Mouse (Mus musculus): Measurements from ENCODE around the gene Zscan21. TPM values are rescaled to one million over a fixed set of nuclear protein-coding genes. Genes with fewer than 3 reads are reported as not detected.

Gene Zscan21
- 113 and 118 TPM in 2 replicates for polyA plus RNA-seq (2015; fragmentation: Nextera tagmentation; extraction: Ambion mirVana)

DNA sequence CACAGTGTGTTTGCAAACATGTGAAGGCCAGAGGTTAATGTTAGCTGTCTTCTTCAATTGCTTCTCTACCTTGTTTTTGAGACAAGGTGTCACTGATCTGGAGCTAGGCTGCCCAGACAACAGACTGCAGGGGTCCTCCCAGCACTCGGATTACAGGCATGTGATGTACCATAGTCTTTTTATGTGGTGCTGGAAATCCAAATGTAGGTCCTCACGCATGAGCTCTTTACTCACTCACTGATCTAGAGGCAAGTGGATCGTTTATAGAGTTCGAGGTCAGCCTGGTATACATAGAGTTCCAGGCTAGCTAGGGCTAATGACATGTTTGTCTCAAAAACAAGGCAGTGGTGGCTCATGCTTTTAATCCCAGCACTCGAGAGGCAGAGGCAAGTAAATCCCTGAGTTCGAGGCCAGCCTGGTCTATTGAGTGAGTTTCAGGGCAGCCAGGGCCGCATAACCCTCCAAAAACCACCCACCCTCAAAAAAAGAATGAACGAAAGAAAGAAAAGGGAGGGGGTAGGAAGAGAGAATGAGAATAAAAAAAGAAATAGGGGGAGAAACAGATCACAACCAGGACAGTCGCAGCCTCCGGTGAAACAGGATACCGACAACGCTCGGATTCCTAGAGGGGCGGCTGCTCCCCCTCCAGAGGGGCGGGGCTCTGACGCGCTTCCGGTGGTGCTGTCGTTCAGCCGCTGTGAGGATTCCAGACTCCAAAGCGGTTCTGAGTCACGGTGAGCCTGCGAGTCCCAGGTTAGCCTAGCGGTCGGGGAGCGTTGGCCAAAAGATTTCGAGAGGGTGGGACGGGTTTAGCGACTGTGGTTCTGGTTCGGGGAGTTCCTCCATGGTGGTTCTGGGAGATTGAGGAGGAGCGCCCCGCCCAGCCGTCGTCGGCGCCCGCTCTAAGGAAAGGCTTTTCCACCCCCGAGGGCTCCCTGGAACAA, at the start of gene Zscan21:
Gene Zscan21 (plus strand): TSS at position 649 of the 944 bp plus-strand sequence.
- H3K4me2 ChIP-seq (replicated peaks): peak within 1 kb of the TSS; percentile 66
- peaks cover 24% of the 10 kb centered on the region for H3K4me1 ChIP-seq
- peak; percentile 98 for ATAC-seq (replicated peaks)
- WGBS: 7% methylated on average over 38 of the region's 38 CpGs
- no peaks in the 10 kb centered on the region for H3K9me3 ChIP-seq
- H3K27ac ChIP-seq (replicated peaks): peak within 1 kb of the TSS; percentile 93
- H3K27me3 ChIP-seq: no peaks in the 10 kb centered on the region
- H3K36me3 ChIP-seq: peaks cover 17% of the 10 kb centered on the region; the same call in 1 of the 2 replicates
- H3K9ac ChIP-seq (replicated peaks): peak within 1 kb of the TSS; percentile 79
- H3K4me3 ChIP-seq: peak within 1 kb of the TSS; percentile 60

DNA sequence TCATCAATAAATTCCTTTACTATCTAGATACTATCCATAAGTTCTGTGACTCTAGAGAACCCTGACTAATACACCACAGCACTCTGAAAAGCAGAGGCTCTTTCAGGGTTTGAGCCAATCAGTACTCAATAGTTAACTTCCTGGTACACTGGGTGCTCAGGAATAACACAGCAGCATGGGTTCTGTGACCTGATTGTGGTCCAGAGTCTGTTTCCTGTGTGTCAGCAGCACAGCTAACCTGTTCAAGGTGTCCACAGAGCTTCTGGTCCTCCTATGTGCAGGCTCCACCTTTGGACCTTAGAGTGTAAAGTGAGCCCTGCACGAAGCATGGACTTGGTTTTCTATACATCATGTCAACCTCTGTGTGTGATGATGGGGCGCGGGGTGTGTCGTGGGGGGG, 42.9 kb upstream of the Zscan21 start:
- H3K9me3 ChIP-seq: no peaks in the 10 kb centered on the region
- no peak overlapping the region for H3K4me2 ChIP-seq (replicated peaks)
- 96% methylated on average over 4 of the region's 4 CpGs for WGBS
- H3K27ac ChIP-seq (replicated peaks): no peak overlapping the region
- H3K27me3 ChIP-seq: no peaks in the 10 kb centered on the region
- H3K9ac ChIP-seq (replicated peaks): no peak overlapping the region
- H3K4me3 ChIP-seq: no peak overlapping the region
- H3K4me1 ChIP-seq: no peaks in the 10 kb centered on the region
- ATAC-seq (replicated peaks): no peak
- H3K36me3 ChIP-seq: no peaks in the 10 kb centered on the region

DNA sequence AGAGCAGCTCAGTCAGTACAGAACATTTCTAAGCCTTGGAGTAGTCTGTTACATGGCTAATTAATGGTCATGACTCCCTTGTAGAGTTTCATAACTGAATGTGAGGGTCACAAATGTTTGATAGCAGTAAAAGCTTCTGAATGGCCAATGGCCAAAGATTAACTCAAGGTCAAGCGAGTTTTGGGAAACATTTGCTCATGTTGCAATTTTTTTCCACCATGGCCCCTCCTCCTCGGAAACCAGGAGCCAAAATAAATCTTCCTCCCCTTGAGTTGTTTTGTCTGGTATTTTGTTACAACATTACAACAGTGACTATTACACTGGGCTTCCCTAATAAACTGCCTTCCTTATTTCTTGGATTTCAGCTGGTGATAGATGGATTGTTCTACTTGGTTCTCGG, 41.0 kb upstream of the Zscan21 start:
- Histone ChIP-seq H3K9ac (replicated peaks) (no peak overlapping the region), H3K27ac (replicated peaks) (no peak overlapping the region), H3K4me3 (no peak overlapping the region), H3K36me3 (no peaks in the 10 kb centered on the region), H3K4me1 (no peaks in the 10 kb centered on the region), H3K27me3 (no peaks in the 10 kb centered on the region), H3K9me3 (no peaks in the 10 kb centered on the region), H3K4me2 (replicated peaks) (no peak overlapping the region)
- no peak for ATAC-seq (replicated peaks)
- 81% methylated on average over 3 of the region's 3 CpGs for WGBS

DNA sequence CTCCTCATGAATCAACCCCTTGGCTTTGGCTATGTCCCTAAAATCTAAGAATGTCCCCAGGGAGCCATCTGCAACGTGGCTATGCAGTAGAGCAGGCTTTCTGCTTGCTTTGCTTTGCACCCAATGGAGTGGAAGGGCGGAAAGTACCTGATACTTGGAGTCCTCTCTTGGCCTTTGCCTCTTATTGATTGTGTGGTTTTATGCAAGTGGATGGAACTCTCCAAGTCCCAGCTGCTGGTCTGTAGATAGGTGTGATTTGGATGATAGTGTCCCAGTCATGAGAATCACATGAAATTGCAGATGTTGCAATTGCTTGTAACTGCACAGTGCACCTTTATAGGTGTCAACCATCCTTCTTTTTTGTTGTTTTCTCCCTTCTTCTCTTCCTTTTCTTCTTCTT, 40.6 kb upstream of the Zscan21 start:
- Histone ChIP-seq H3K4me2 (replicated peaks) (no peak overlapping the region), H3K4me3 (no peak overlapping the region), H3K9ac (replicated peaks) (no peak overlapping the region), H3K27me3 (no peaks in the 10 kb centered on the region), H3K27ac (replicated peaks) (no peak overlapping the region), H3K9me3 (no peaks in the 10 kb centered on the region), H3K36me3 (no peaks in the 10 kb centered on the region), H3K4me1 (no peaks in the 10 kb centered on the region)
- no peak for ATAC-seq (replicated peaks)
- 59% methylated on average over 2 of the region's 2 CpGs for WGBS

DNA sequence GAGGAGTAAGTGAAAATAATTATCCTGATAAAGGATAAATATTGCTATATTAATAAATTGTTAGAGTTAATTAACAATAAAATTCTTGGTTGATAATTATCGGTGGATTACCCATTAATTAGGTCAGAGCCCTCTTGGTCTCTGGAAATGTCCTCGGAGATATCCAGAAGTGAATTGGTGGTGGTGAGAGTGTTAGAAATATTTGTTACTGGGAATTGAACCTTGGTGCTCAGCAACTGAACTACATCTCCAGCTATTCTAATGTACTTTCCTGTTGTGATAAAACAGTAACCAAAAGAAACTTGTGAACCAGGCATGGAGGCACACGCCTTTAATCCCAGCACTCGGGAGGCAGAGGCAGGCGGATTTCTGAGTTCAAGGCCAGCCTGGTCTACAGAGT, 36.2 kb upstream of the Zscan21 start:
- no peak for ATAC-seq (replicated peaks)
- H3K27me3 ChIP-seq: no peaks in the 10 kb centered on the region
- peaks cover 2% of the 10 kb centered on the region; the same call in 1 of the 2 replicates for H3K4me1 ChIP-seq
- H3K27ac ChIP-seq (replicated peaks): no peak overlapping the region
- 88% methylated on average over 5 of the region's 5 CpGs for WGBS
- no peak overlapping the region for H3K4me3 ChIP-seq
- H3K9me3 ChIP-seq: no peaks in the 10 kb centered on the region
- H3K36me3 ChIP-seq: no peaks in the 10 kb centered on the region
- no peak overlapping the region for H3K9ac ChIP-seq (replicated peaks)
- no peak overlapping the region for H3K4me2 ChIP-seq (replicated peaks)

DNA sequence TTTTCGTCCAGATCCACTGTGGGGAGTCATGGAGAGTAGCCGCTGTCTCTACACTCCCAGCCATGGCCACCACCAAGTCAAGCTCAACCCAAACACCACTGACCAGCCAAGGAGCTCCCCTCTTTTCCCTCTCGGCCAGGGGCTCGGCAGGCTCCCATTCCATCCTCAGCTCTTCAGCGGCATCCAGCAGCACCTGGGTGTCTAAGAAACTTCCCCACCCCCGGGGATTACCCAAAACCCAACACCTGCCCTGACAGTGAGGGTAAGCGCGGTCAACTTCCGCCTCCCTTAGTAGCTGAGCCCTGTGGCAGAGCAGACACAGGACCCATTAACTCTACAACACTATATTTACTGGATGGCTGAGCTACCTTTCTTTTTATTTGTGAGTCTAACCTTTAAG, 35.3 kb upstream of the Zscan21 start:
- WGBS: 87% methylated on average over 9 of the region's 9 CpGs
- peaks cover 9% of the 10 kb centered on the region for H3K4me1 ChIP-seq
- H3K36me3 ChIP-seq: no peaks in the 10 kb centered on the region
- H3K9ac ChIP-seq (replicated peaks): no peak overlapping the region
- ATAC-seq (replicated peaks): no peak
- H3K4me3 ChIP-seq: no peak overlapping the region
- H3K27me3 ChIP-seq: no peaks in the 10 kb centered on the region
- no peak overlapping the region for H3K27ac ChIP-seq (replicated peaks)
- H3K9me3 ChIP-seq: no peaks in the 10 kb centered on the region
- H3K4me2 ChIP-seq (replicated peaks): no peak overlapping the region

DNA sequence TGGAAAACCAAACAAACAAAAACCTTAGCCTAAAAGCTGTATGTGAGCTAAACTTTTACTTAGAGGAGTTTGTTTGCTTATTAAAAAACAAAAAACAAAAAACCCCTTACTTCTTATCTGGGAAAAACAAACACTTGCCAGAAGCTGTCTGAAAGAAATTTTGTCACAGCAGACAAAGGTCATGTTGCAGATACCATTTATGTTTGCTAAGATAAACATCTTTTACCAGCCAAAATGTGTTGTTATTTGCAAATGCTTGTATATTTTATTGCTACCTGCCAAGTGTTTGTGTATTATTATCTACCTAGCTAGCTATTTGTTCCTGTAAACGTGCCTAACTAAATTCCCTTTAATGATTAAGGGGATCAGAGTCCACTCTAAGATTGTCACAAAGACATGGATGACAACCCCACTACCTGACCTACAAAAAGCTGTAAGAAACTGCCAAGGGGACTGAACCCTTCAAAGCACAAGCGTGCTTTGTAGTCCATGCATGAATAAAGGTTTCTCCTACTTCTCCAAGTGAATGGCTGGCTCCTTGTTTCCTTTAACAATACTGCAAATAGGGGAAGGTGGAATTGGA, 33.3 kb upstream of the Zscan21 start:
- H3K9ac ChIP-seq (replicated peaks): no peak overlapping the region
- ATAC-seq (replicated peaks): no peak
- peaks cover 27% of the 10 kb centered on the region for H3K4me1 ChIP-seq
- H3K9me3 ChIP-seq: no peaks in the 10 kb centered on the region
- H3K4me3 ChIP-seq: no peak overlapping the region
- H3K4me2 ChIP-seq (replicated peaks): no peak overlapping the region
- 79% methylated on average over 2 of the region's 2 CpGs for WGBS
- H3K27me3 ChIP-seq: no peaks in the 10 kb centered on the region
- no peak overlapping the region for H3K27ac ChIP-seq (replicated peaks)
- H3K36me3 ChIP-seq: no peaks in the 10 kb centered on the region

DNA sequence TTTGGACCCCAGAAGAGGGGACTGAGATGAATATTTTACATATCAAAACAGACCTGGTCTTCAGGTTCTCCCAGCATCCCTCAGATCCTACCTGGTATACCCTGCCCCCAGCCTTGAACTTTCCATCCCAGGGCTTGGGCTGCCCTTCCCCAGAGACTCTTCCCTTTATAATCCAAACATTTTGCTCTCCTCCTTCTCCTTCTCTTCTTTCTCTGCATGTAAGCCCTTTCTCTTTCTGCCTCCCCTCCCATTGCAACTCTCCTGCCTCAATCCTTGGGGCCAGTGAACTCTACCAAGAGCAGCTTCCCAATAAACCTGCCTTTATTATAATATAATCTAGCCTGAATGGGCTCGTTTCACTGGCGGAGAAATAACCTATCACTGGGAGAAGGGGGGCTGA, 32.8 kb upstream of the Zscan21 start:
- Histone ChIP-seq H3K4me3 (no peak overlapping the region), H3K27me3 (no peaks in the 10 kb centered on the region), H3K4me2 (replicated peaks) (no peak overlapping the region), H3K9ac (replicated peaks) (no peak overlapping the region), H3K9me3 (no peaks in the 10 kb centered on the region), H3K36me3 (peaks cover 5% of the 10 kb centered on the region; the same call in 1 of the 2 replicates), H3K27ac (replicated peaks) (no peak overlapping the region), H3K4me1 (peaks cover 32% of the 10 kb centered on the region)
- ATAC-seq (replicated peaks): no peak
- 96% methylated on average over 2 of the region's 2 CpGs for WGBS

DNA sequence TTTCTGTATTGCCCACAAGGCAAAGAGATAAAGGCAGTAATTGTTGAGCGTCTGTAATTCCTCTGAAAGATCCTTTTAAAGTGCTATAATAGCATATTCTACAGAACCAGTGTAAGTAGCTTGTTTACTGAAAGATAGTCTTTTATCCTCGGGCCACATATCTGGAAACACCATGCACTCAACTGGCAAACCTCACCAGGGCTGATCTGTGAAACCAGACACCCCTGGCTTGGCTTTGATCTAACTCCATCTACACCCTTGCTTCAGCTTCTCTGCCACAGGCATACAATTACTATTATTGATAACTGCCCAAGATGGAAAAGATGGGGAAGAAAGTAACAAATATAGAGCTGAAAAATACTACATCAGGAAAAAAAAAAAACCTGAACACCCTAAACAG, 32.2 kb upstream of the Zscan21 start:
- Histone ChIP-seq H3K4me1 (peaks cover 35% of the 10 kb centered on the region), H3K36me3 (peaks cover 6% of the 10 kb centered on the region; the same call in 1 of the 2 replicates), H3K4me3 (peak overlapping the region; percentile 94), H3K27ac (replicated peaks) (no peak overlapping the region), H3K9me3 (no peaks in the 10 kb centered on the region), H3K4me2 (replicated peaks) (peak overlapping the region; percentile 67), H3K9ac (replicated peaks) (no peak overlapping the region), H3K27me3 (no peaks in the 10 kb centered on the region)
- ATAC-seq (replicated peaks): peak; percentile 37; the same call in 1 of the 2 replicates
- 71% methylated on average over 2 of the region's 2 CpGs for WGBS

DNA sequence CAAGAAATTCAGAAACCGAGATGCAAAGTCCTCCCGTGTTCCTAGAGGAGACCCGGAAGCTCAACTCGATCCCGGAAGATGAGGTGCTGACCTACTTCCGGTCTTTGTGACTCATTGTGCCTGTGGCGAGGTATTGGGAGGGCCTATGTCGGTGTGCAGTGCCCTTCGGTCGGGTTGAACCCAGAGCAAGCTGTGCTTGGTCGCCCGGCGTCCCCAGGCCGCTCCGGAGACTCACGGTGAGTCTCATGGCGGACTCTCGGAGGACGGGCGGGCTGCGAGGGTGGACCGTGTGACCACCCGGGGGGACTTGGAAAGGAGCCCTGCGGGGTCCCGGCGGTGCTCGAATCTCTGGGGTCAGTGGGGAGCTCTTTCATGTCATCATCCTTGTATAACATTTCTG, 31.7 kb upstream of the Zscan21 start, which contains the start of gene Zkscan1:
Gene Zkscan1 (plus strand): TSS at position 89 of the 400 bp plus-strand sequence.
- no peaks in the 10 kb centered on the region for H3K9me3 ChIP-seq
- H3K4me2 ChIP-seq (replicated peaks): peak within 1 kb of the TSS; percentile 67
- peaks cover 38% of the 10 kb centered on the region for H3K4me1 ChIP-seq
- H3K9ac ChIP-seq (replicated peaks): peak within 1 kb of the TSS; percentile 98
- no peaks in the 10 kb centered on the region for H3K27me3 ChIP-seq
- peak within 1 kb of the TSS; percentile 94 for H3K4me3 ChIP-seq
- peak; percentile 97 for ATAC-seq (replicated peaks)
- under 1% methylated on average over 27 of the region's 27 CpGs for WGBS
- peak within 1 kb of the TSS; percentile 91 for H3K27ac ChIP-seq (replicated peaks)
- peaks cover 6% of the 10 kb centered on the region; the same call in 1 of the 2 replicates for H3K36me3 ChIP-seq

DNA sequence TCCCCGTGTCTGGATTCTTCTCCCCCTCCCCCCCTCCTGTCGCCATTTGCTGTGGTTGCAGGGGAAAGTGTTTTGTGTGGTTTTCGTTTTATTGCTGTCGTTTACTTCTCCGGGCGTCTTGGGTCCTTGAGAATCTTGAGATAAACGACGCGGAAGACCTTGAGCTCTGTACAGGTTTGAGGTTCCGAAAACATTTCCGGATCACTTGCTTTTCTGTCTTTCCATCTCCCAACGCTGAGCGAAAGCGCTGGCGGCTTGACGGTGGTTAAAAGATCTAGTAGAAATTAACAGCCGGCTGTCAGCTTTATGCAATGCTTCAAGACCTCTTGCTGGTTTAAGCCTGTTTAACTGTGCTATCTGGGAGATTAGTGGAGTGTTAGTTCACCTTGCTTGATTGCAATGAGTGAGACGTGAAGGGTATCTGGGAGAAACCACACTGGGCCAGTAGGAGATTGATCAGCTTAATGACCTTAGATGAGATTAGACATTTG, 31.2 kb upstream of the Zscan21 start:
- WGBS: 0% methylated on average over 18 of the region's 18 CpGs
- Histone ChIP-seq H3K9ac (replicated peaks) (peak overlapping the region; percentile 98), H3K4me2 (replicated peaks) (peak overlapping the region; percentile 67), H3K4me1 (peaks cover 38% of the 10 kb centered on the region), H3K9me3 (no peaks in the 10 kb centered on the region), H3K36me3 (peaks cover 6% of the 10 kb centered on the region; the same call in 1 of the 2 replicates), H3K4me3 (peak overlapping the region; percentile 94), H3K27ac (replicated peaks) (peak overlapping the region; percentile 91), H3K27me3 (no peaks in the 10 kb centered on the region)
- ATAC-seq (replicated peaks): no peak

DNA sequence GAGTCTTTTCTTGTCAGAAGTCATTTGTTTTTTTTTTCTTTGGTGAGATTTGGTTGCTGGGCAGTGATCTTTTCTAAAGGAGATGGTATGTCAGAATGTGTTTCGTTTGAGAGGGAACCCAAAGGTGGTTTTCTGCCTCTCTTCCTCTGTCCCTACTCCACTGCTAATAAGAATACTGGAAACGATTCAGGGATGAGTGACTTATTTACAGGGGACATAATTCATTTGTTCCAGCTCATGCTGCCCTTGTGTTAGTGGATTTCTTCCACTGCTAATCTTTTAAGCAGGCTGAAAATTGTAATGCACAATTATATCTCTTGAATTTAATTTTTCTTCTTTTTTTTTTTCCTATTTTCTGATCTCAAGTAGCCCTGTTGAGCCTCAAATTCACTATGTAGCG, 29.9 kb upstream of the Zscan21 start:
- Histone ChIP-seq H3K4me3 (peak overlapping the region; percentile 94; the same call in 1 of the 2 replicates), H3K36me3 (peaks cover 6% of the 10 kb centered on the region; the same call in 1 of the 2 replicates), H3K9me3 (no peaks in the 10 kb centered on the region), H3K27me3 (no peaks in the 10 kb centered on the region), H3K4me1 (peaks cover 38% of the 10 kb centered on the region), H3K27ac (replicated peaks) (no peak overlapping the region), H3K9ac (replicated peaks) (peak overlapping the region; percentile 30; the same call in 1 of the 2 replicates), H3K4me2 (replicated peaks) (peak overlapping the region; percentile 67)
- WGBS: 90% methylated on average over 3 of the region's 3 CpGs
- no peak for ATAC-seq (replicated peaks)

All from forebrain, embryonic 15.5 days (tissue).